Mouse (Mus musculus): ENCODE data around the gene Timm22.

Timm22 gene

GRCm38 (mm10) chr11:76392532-76392931 is 14.2 kb upstream of the Timm22 start:
- DNase-seq = no peak

GRCm38 (mm10) chr11:76392996-76393395 is 13.8 kb upstream of the Timm22 start:
- DNase-seq = no peak

GRCm38 (mm10) chr11:76397650-76398311 is 9.0 kb upstream of the Timm22 start:
- DNase-seq = peak; percentile 31

- DNase-seq = peak; percentile 15
These were observed 8.4 kb upstream of the Timm22 start for GRCm38 (mm10) chr11:76398312-76398797.

GRCm38 (mm10) chr11:76398798-76399586 is 7.8 kb upstream of the Timm22 start, which contains the start of gene Nxn:
Gene Nxn (minus strand): TSS chr11:76399140.
- DNase-seq = peak; percentile 93

- DNase-seq = peak; percentile 39
These were observed 7.0 kb upstream of the Timm22 start for GRCm38 (mm10) chr11:76399587-76400330.

GRCm38 (mm10) chr11:76401398-76401797 is 5.4 kb upstream of the Timm22 start:
- no peak for DNase-seq

GRCm38 (mm10) chr11:76405113-76405512 is 1.6 kb upstream of the Timm22 start:
- DNase-seq = no peak

GRCm38 (mm10) chr11:76405626-76406264 is 1.0 kb upstream of the Timm22 start:
- DNase-seq = no peak

GRCm38 (mm10) chr11:76410826-76411225 is 4.1 kb downstream of the Timm22 start:
- peak; percentile 66 for DNase-seq

- DNase-seq = no peak
These were observed 6.5 kb downstream of the Timm22 start for GRCm38 (mm10) chr11:76413202-76413601.

GRCm38 (mm10) chr11:76415001-76415400 is 8.2 kb downstream of the Timm22 start:
- no peak for DNase-seq

GRCm38 (mm10) chr11:76415985-76416384 is 9.2 kb downstream of the Timm22 start:
- no peak for DNase-seq

- no peak for DNase-seq
These were observed 11.7 kb downstream of the Timm22 start for GRCm38 (mm10) chr11:76418423-76418822.

GRCm38 (mm10) chr11:76419179-76419578 is 12.4 kb downstream of the Timm22 start:
- no peak for DNase-seq

GRCm38 (mm10) chr11:76420896-76421295 is 14.1 kb downstream of the Timm22 start:
- DNase-seq = no peak

GRCm38 (mm10) chr11:76425749-76426148 is 19.0 kb downstream of the Timm22 start:
- no peak for DNase-seq

- DNase-seq = no peak
These were observed 21.0 kb downstream of the Timm22 start for GRCm38 (mm10) chr11:76427781-76428180.

GRCm38 (mm10) chr11:76429046-76429445 is 22.3 kb downstream of the Timm22 start:
- no peak for DNase-seq

- DNase-seq = no peak
These were observed 22.8 kb downstream of the Timm22 start for GRCm38 (mm10) chr11:76429556-76429955.

- DNase-seq = no peak
These were observed 23.3 kb downstream of the Timm22 start for GRCm38 (mm10) chr11:76429966-76430631.

- DNase-seq = no peak
These were observed 29.3 kb downstream of the Timm22 start for GRCm38 (mm10) chr11:76436009-76436408.
